Mouse (Mus musculus) heart, adult 2 months (tissue): ENCODE results near the gene Bace1.

Experiments
- CTCF ChIP-seq: fragments of 200-600 bp; IDR thresholded peaks from 2 replicates; pipeline ENCODE4 v1.8.1; 2022; ENCODE audit warnings: antibody characterized with exemption, mild to moderate bottlenecking, moderate library complexity
- POLR2A ChIP-seq: fragments of 200-500 bp; IDR thresholded peaks from 2 replicates; pipeline ENCODE4 v1.6.1; 2011; ENCODE audit warnings: mild to moderate bottlenecking, low read depth, low read length, control low read depth; ENCODE audit not compliant: insufficient read depth

GRCm38 (mm10) chr9:45827663-45828290, 10.6 kb upstream of the Bace1 start:
- TF ChIP-seq POLR2A = no peak
- TF ChIP-seq CTCF = no peak
